Mouse (Mus musculus): ENCODE results near the gene Tmem126a.

- TF ChIP-seq CTCF (IDR thresholded peaks at IDR 0.05; ENCODE audit: control insufficient read depth, insufficient read depth, insufficient read length) (no peak), USF1 (IDR thresholded peaks at IDR 0.05; ENCODE audit: low read depth) (no peak)
These were observed 14.4 kb downstream of the Tmem126a start, which contains the start of gene Crebzf for GRCm38 (mm10) chr7:90442518-90443080.
